Mouse (Mus musculus) heart, embryonic 12.5 days (tissue): ENCODE results near the gene Fam3b. TPM values are rescaled to one million over a fixed set of nuclear protein-coding genes. Genes with fewer than 3 reads are reported as not detected.

Experiments
- ATAC-seq: fragments of 200-750 bp; cut with Nextera tagmentation; 2 replicates; pipeline ENCODE4 v1.8.0; 2017; ENCODE audit warnings: moderate TSS enrichment, moderate library complexity; ENCODE audit not compliant: insufficient number of reproducible peaks, low FRiP score
- H3K27ac ChIP-seq: fragments of 300-500 bp; sonication (generic); 2 replicates; pipeline ENCODE4 v1.5.1; 2016; ENCODE audit warnings: mild to moderate bottlenecking, moderate library complexity; ENCODE audit not compliant: poor library complexity, severe bottlenecking
- H3K27me3 ChIP-seq: fragments of 300-500 bp; sonication (generic); replicated peaks from 2 replicates; pipeline ENCODE4 v1.6.1; 2016; ENCODE audit warnings: mild to moderate bottlenecking, moderate library complexity
- H3K36me3 ChIP-seq: fragments of 300-500 bp; sonication (generic); 2 replicates; pipeline ENCODE4 v1.6.1; 2016; ENCODE audit warnings: mild to moderate bottlenecking, moderate library complexity
- H3K4me1 ChIP-seq: fragments of 300-500 bp; sonication (generic); replicated peaks from 2 replicates; pipeline ENCODE4 v1.6.1; 2016; ENCODE audit warnings: mild to moderate bottlenecking
- H3K4me2 ChIP-seq: fragments of 300-500 bp; sonication (generic); 2 replicates; pipeline ENCODE4 v1.6.1; 2016; ENCODE audit warnings: mild to moderate bottlenecking, moderate library complexity
- H3K4me3 ChIP-seq: fragments of 300-500 bp; sonication (generic); 2 replicates; pipeline ENCODE4 v1.5.1; 2016; ENCODE audit warnings: mild to moderate bottlenecking
- H3K9ac ChIP-seq: fragments of 300-500 bp; sonication (generic); 2 replicates; pipeline ENCODE4 v1.6.1; 2016; ENCODE audit warnings: mild to moderate bottlenecking, moderate library complexity
- H3K9me3 ChIP-seq: fragments of 300-500 bp; sonication (generic); replicated peaks from 2 replicates; pipeline ENCODE4 v1.6.1; 2016; ENCODE audit warnings: mild to moderate bottlenecking, moderate library complexity
- whole genome bisulfite sequencing: fragments of 180-500 bp; shearing (Covaris S2); methylation state at CpG from one replicate; pipeline ENCODE4 v1.1.7; 2016; 5-methylcytosine and 5-hydroxymethylcytosine counted together
- polyA plus RNA-seq: library from polyadenylated mRNA; unstranded; fragments of >200 nt; fragmentation: Nextera tagmentation; extraction: Ambion mirVana; gene quantifications from 2 replicates; pipeline ENCODE4 v1.2.1, GENCODE M21; 2016

Fam3b gene
- polyA plus RNA-seq = not detected in 2 replicates

DNA sequence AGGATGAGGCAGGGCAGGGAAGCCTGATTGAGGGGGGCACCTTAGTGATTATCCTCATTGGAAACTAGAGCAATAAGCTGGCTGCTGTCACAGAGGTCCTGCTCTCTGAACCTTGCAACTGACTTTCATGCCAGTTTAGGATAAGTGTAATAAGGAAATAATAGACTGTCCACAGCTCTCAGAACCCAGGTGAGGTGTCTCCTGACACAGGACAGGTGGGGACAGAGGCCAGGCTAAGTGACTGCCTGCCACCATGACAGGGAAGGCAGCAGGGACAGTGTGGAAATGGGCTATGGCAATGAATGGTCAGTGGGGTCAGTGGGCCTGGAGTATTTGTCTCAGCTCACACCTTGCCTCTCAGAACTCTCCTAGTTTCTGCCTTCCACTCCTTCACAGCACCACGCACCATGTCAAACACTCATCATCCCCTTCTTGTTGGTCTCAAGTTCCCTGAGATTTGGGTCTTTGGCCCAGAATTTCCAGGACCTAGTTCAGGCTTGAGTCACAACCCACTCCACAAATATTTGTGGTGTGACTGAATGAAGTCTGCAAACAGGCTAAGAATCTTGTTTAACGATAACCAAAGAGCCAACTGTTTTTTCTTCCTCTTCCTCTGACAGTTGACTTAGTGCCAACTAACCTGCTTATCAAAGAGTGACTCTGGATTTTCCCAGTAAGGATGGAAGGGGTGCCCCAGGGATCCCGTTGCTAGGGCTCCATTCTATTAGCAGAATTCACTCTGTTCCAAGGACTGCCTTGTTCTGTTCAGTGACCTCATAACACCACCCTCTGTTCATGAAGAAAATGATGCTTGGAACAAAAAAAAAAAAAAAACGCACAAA lies at the start of gene Fam3b:
Fam3b (minus strand) TSS at position 718 of the 842 bp plus-strand sequence.
- peaks cover 5% of the 10 kb centered on the region; the same call in 1 of the 2 replicates for H3K4me1 ChIP-seq
- no peaks in the 10 kb centered on the region for H3K27me3 ChIP-seq
- no peak for ATAC-seq
- no peaks in the 10 kb centered on the region for H3K9me3 ChIP-seq
- WGBS = 46% methylated on average over 4 of the region's 4 CpGs
- no peak within 1 kb of the TSS for H3K4me3 ChIP-seq
- no peak within 1 kb of the TSS for H3K4me2 ChIP-seq
- no peak within 1 kb of the TSS for H3K9ac ChIP-seq
- H3K27ac ChIP-seq = no peak within 1 kb of the TSS
- no peaks in the 10 kb centered on the region for H3K36me3 ChIP-seq

DNA sequence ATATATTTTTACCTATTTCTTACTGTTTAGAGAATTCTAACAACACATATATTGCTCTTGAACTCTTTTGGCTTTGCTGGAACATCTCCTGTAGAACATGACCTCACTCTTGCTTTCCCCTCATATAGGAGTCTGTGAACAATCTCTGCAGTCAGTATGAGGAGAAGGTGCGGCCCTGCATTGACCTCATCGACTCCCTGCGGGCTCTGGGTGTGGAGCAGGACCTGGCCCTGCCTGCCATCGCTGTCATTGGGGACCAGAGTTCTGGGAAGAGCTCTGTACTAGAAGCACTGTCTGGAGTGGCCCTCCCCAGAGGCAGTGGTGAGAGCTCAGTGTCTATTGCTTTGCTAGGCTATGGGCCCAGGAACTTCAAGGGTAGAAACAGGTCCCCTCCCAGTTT lies 29.7 kb upstream of the Fam3b start:
- peaks cover 14% of the 10 kb centered on the region; the same call in 1 of the 2 replicates for H3K36me3 ChIP-seq
- no peak overlapping the region for H3K4me2 ChIP-seq
- H3K27ac ChIP-seq = no peak overlapping the region
- H3K9ac ChIP-seq = no peak overlapping the region
- H3K4me1 ChIP-seq = no peaks in the 10 kb centered on the region
- 61% methylated on average over 4 of the region's 4 CpGs for WGBS
- H3K27me3 ChIP-seq = no peaks in the 10 kb centered on the region
- H3K9me3 ChIP-seq = no peaks in the 10 kb centered on the region
- no peak overlapping the region for H3K4me3 ChIP-seq
- ATAC-seq = no peak

DNA sequence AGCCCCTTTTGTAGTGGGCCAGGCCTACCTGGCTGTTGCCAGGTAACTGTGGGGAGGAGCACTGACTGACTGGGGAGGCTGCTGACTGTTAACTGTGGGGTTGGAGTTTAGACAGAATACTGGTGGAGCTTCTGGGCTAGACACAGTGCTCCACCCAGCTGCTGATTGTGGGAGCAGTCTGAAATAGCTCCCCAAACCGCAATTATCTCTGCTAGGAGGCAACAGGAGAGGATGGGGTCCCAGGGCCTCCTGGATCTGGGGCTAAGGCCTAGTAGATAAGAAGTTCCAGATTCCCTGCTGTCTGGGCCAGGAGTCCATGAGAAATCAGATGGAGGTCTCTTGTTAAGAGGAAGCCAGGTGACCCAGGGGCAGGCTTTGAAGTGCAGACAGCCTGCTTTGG lies 22.2 kb upstream of the Fam3b start:
- Histone ChIP-seq H3K9ac (no peak overlapping the region), H3K4me1 (peaks cover 34% of the 10 kb centered on the region), H3K9me3 (no peaks in the 10 kb centered on the region), H3K4me2 (peak overlapping the region; percentile 64), H3K36me3 (peaks cover 5% of the 10 kb centered on the region; the same call in 1 of the 2 replicates), H3K27me3 (no peaks in the 10 kb centered on the region), H3K4me3 (no peak overlapping the region), H3K27ac (peak overlapping the region; percentile 91)
- 23% methylated on average over 1 of the region's 1 CpGs for WGBS
- ATAC-seq = no peak

DNA sequence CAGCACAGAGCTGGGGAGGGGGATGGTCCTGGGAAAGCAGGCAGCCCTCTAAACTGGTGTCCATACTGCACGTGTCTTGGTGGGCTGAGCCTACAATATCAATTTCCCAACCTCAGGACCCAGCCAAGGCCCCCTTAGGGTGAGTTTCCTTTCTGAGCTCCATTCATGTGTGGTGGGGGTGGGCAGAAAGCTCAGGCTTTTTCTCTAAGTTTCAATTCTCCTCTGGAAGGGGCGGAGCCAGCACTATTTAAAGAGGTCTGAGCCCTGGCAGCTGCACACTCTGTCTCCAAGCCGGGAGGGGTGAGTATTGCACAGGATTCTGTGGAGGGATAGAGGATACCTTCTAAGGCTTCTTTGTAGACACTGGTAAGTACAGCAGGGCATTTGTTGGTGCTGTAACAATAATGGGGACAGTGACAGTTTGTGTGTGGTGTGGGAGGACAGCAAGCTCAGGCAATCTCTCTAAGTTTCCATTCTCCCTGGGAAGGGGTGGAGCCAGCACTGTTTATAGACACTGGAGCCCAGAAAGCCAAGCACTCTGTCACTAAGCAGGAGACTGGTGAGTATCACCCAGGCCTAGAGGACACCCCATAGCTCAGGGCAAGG lies 21.3 kb upstream of the Fam3b start:
- peak overlapping the region; percentile 46; the same call in 1 of the 2 replicates for H3K9ac ChIP-seq
- peak overlapping the region; percentile 21; the same call in 1 of the 2 replicates for H3K4me3 ChIP-seq
- H3K4me1 ChIP-seq = peaks cover 34% of the 10 kb centered on the region
- no peaks in the 10 kb centered on the region for H3K36me3 ChIP-seq
- H3K9me3 ChIP-seq = no peaks in the 10 kb centered on the region
- peak overlapping the region; percentile 91 for H3K27ac ChIP-seq
- peak overlapping the region; percentile 64 for H3K4me2 ChIP-seq
- H3K27me3 ChIP-seq = no peaks in the 10 kb centered on the region
- WGBS = 7% methylated on average over 3 of the region's 3 CpGs
- peak; percentile 87 for ATAC-seq

DNA sequence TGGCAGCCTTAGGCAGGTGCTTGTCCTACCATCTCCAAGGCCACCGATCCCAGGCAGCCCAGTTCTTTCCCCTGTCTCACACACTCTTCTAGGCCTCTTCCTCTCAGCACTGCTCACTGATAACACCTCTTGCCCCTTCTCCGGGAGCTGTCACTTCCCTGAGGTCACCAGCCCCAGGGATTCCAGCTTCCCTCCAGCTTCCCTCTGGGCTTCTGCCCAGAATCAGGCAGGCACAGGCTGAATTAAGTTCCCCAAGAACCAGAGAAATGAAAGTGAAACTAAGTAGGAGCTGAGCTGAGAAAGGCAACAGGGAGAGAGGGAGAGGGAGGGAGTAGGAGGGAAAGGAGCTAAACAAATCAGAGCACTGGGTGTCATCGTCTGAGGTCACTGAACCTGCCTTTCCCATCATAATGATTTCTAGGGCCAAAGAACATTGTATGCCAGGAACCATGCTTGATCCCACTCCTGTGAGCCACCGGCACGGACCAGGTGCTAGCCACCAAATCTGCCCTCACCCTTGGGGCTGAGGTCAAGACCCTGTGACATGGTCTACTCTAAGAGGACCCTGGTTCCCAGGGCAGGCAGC lies 20.4 kb upstream of the Fam3b start:
- ATAC-seq = peak; percentile 58
- H3K9ac ChIP-seq = peak overlapping the region; percentile 62

DNA sequence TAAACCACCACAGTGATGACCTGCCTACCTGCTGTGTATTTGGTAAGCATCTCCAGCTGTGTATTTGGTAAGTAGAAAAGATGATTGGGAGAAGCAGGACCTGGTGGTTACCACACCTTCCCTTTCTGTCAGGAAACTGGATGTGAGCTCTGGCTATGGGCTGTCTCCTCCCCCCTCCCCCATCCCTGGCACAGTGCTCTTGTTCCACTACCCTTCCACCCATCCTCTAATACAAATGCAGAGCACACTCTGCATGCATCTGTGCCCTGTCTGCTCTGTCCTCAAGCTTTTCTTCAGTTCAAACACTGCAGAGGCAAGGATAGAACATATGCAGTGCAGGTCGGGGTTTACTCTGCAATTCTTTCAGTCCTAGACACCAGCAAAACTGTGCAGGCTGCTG lies 19.8 kb upstream of the Fam3b start:
- Histone ChIP-seq H3K9me3 (no peaks in the 10 kb centered on the region), H3K4me3 (peak overlapping the region; percentile 27), H3K27ac (peak overlapping the region; percentile 91), H3K9ac (peak overlapping the region; percentile 62), H3K27me3 (no peaks in the 10 kb centered on the region), H3K4me2 (peak overlapping the region; percentile 64), H3K36me3 (no peaks in the 10 kb centered on the region), H3K4me1 (peaks cover 34% of the 10 kb centered on the region)
- ATAC-seq = no peak
- 27% methylated on average over 1 of the region's 1 CpGs for WGBS

More for the DNA sequence above, 20.4 kb upstream of the Fam3b start:
- H3K4me1 ChIP-seq = peaks cover 34% of the 10 kb centered on the region
- H3K27me3 ChIP-seq = no peaks in the 10 kb centered on the region
- H3K27ac ChIP-seq = peak overlapping the region; percentile 91
- H3K9me3 ChIP-seq = no peaks in the 10 kb centered on the region
- WGBS = 14% methylated on average over 5 of the region's 5 CpGs
- H3K4me2 ChIP-seq = peak overlapping the region; percentile 64
- H3K36me3 ChIP-seq = no peaks in the 10 kb centered on the region
- peak overlapping the region; percentile 27 for H3K4me3 ChIP-seq

DNA sequence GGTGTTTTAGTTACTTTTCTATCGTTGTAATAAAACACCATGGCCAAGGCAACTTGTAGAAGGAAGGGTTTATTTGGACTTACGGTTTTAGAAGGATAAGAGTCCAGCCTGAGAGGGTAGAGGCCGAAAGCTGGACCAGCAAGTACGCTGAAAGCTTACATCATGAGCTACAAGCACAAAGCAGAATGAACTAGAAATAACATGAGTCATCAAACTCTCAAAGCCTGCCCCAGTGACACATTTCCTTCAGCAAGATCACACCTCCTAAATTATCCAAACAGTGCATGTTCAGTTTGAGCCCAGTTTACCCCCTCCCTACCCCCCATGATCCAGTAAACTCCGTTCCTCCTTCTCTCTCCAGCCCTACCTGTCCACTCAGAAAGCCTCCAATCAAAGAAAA lies 19.1 kb upstream of the Fam3b start:
- Histone ChIP-seq H3K36me3 (no peaks in the 10 kb centered on the region), H3K9me3 (no peaks in the 10 kb centered on the region), H3K9ac (no peak overlapping the region), H3K27me3 (no peaks in the 10 kb centered on the region), H3K4me1 (peaks cover 34% of the 10 kb centered on the region), H3K27ac (peak overlapping the region; percentile 91), H3K4me2 (no peak overlapping the region), H3K4me3 (no peak overlapping the region)
- WGBS = 76% methylated on average over 5 of the region's 5 CpGs
- ATAC-seq = no peak

DNA sequence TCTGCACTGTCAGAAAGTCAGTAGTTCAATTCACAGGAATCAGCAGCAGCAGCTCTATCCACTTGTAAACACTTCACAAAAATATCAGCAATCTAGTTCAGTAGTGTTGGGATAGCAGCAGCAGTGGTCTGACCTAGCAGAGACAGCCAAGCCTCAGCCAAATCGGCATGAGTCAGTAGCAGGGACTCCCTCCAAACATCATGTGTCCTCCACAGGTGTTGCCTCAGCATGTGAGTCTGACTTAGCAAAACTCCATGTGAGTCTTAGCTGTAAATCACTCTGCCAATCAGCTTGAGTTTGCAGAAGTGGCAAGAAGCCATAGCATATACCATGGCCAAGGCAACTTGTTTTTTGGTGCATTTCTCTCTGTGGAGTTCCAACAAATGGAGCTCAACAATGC lies 18.5 kb upstream of the Fam3b start:
- Histone ChIP-seq H3K27ac (no peak overlapping the region), H3K4me3 (no peak overlapping the region), H3K4me1 (peaks cover 34% of the 10 kb centered on the region), H3K36me3 (no peaks in the 10 kb centered on the region), H3K27me3 (no peaks in the 10 kb centered on the region), H3K9ac (no peak overlapping the region), H3K4me2 (no peak overlapping the region), H3K9me3 (no peaks in the 10 kb centered on the region)
- WGBS = 75% methylated on average over 1 of the region's 1 CpGs
- no peak for ATAC-seq

DNA sequence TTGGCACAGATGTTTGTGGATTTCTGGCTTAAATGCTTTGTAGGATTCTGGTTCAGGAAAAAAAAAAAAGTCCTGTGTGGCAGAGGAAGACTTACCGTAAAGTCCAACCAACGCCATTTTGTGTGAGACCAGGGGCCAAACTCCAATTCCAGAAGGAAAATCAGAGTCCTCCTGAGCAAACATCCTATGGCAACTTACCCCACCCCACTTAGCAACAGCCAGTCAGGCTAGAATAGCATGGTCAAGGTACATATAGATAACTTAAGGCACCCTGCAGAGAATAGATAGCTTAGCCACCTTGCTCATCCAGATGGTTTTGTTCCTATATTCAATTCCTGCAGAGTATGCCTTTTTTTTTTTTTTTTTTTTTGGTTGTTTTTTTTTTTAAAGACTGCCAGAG lies 14.6 kb upstream of the Fam3b start:
- Histone ChIP-seq H3K4me3 (no peak overlapping the region), H3K27ac (no peak overlapping the region), H3K9ac (no peak overlapping the region), H3K4me2 (no peak overlapping the region), H3K36me3 (no peaks in the 10 kb centered on the region), H3K27me3 (no peaks in the 10 kb centered on the region), H3K9me3 (no peaks in the 10 kb centered on the region), H3K4me1 (peaks cover 5% of the 10 kb centered on the region)
- no peak for ATAC-seq
- 77% methylated on average over 2 of the region's 2 CpGs for WGBS

DNA sequence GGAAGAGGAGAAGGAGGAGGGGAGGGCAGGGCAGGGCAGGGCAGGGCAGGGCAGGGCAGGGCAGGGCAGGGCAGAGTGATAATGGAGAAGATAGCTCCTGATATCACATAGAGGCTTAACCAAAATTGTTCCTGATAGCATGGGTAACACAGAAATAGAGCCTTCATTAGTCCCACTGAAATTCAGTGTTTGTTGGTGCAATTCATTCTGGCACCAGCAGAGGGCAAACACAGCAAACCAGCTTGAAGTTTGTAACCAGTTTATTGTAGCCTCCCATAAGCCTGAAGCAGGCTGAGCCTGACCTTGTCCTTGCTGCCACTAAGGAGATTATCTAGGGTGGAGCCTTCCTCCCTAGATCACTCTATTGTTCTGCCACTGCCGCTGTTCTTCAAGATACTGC lies 8.4 kb upstream of the Fam3b start:
- 10% methylated on average over 1 of the region's 1 CpGs for WGBS
- no peak overlapping the region for H3K9ac ChIP-seq
- H3K4me3 ChIP-seq = no peak overlapping the region
- no peak for ATAC-seq
- H3K4me1 ChIP-seq = no peaks in the 10 kb centered on the region
- H3K36me3 ChIP-seq = no peaks in the 10 kb centered on the region
- H3K27me3 ChIP-seq = no peaks in the 10 kb centered on the region
- no peak overlapping the region for H3K4me2 ChIP-seq
- no peak overlapping the region for H3K27ac ChIP-seq
- no peaks in the 10 kb centered on the region for H3K9me3 ChIP-seq

DNA sequence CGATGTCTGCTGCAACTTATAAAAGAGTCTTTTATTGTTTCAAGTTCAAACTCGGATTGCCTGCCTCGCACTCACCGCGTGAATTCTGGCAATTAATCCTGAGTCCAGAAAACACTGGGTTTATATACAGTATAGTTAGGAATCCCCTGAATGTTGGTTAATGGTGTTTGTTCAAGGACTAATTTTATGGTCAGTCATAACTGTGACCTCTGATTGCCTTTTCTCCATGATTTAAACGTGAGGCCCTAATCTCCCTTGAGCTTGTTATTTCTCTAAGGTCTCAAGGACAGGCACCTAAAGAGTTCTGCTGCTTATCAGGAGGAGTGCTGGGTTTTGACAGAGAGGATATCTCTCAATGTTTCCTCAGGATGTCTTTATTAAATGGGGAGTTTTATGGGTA lies 7.4 kb upstream of the Fam3b start:
- Histone ChIP-seq H3K27ac (no peak overlapping the region), H3K4me2 (no peak overlapping the region), H3K9ac (no peak overlapping the region), H3K9me3 (no peaks in the 10 kb centered on the region), H3K36me3 (no peaks in the 10 kb centered on the region), H3K4me3 (no peak overlapping the region), H3K27me3 (no peaks in the 10 kb centered on the region), H3K4me1 (no peaks in the 10 kb centered on the region)
- ATAC-seq = no peak
- WGBS = 74% methylated on average over 6 of the region's 6 CpGs
